Mouse (Mus musculus): ENCODE measurements around the gene Atp6v1b1. TPM values are rescaled to one million over a fixed set of nuclear protein-coding genes. Genes with fewer than 3 reads are reported as not detected.
A peak's percentile ranks its signal among the peaks of the same experiment; 100 is the strongest.

The Atp6v1b1 gene
- total RNA-seq, 2 experiments from 2014 or later: not detected

- DNase-seq: no peak
- intact Hi-C loops (cut with DNase I): no loop called here
Observed at GRCm38 (mm10) chr6:83714221-83715123, 28.3 kb upstream of the Atp6v1b1 start.

DNA sequence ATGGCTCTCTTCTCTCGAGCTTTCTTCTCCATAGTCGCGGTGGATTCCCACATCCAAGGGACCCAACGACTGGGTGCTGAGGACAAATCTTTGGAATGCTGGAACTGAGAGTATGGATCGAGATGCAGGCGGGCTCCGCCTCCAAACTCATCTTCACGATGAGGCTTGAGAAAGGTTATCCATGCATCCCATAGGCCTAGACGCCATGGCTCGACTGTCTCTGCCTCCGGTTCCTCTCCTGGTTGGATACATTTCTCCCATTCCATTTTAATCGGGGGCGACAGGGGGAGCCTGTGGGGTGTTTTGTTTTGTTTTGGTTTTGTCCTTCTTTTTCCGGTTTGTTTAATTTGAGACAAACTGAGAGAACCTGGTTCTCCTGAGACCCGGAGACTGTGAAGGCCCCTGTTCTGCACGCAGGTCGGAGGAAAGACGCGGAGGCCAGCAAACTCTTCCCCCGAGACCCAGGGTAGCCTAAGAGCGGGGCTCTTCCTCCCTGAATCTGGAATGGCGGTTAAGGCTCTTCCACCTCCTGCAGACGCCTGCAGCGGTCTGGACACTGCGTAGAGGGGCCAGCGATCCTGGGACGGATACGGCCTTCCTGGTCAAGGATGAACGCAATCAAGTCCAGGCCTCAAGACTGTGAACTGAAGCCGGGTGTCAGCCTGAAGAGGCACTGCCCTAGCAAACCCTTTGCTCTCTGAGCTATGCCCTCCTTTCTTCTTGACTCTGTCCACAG is 27.2 kb upstream of the Atp6v1b1 start:
- intact Hi-C loops (cut with DNase I): no loop called here
- no peak for DNase-seq

GRCm38 (mm10) chr6:83717026-83717425 is 25.8 kb upstream of the Atp6v1b1 start:
- DNase-seq: no peak
- intact Hi-C loops (cut with DNase I): no loop called here

DNA sequence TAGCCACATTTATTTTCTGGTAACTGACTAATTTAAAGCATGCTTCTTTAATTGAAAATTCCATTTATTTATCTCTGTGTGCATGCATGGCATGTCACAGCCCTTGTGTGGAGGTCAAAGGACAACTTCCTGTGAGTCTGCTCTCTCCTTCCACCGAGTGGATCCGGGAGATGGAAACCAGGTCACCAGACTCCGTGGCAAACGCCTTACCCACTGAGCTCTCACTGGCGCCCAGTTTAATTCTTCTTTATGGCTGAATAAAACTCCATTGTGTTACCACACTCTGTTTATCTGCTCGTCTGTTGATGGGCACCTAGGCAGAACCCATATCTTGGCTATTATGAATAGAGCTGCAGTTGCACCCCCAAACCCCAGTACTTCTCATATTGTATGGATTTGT is 20.3 kb upstream of the Atp6v1b1 start:
- DNase-seq: no peak
- intact Hi-C loops (cut with DNase I): no loop called here

DNA sequence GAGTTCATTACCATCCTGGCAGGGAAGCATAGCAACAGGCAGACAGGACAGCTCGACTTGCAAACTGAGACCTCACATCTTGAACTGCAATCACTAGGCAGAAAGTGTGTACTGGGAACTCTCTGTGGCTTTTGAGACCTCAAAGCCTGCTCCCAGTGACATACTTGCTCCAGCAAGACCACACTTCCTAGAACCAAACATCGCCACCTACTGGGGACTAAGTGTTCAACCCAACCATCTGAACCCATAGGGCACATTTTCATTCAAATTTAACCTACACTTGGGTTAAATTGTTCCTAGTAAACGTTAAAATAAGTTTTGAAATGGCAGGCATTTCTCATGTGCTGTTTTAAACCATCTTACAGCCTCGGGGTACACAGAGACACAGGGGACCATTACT is 15.6 kb upstream of the Atp6v1b1 start:
- no peak for DNase-seq
- intact Hi-C loops (cut with DNase I): no loop called here

DNA sequence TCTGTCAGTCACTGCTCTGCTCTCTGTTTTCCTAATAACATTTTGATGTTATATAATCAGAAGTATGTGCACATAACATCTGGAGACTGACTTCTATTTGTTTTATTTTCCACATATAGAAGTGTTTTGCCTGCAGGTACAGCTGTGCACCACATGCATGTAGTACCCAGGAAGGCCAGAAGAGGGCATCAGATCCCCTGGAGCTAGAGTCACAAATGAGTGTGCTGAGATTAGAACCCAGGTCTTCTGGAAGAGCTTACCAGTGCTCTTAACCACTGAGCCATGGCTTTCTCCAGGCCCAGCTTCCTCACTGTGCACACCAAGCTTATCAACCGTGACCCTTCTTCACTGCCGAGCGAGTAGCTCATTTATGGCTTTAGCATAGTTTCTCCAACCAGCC is 14.3 kb upstream of the Atp6v1b1 start:
- intact Hi-C loops (cut with DNase I): no loop called here
- DNase-seq: no peak

DNA sequence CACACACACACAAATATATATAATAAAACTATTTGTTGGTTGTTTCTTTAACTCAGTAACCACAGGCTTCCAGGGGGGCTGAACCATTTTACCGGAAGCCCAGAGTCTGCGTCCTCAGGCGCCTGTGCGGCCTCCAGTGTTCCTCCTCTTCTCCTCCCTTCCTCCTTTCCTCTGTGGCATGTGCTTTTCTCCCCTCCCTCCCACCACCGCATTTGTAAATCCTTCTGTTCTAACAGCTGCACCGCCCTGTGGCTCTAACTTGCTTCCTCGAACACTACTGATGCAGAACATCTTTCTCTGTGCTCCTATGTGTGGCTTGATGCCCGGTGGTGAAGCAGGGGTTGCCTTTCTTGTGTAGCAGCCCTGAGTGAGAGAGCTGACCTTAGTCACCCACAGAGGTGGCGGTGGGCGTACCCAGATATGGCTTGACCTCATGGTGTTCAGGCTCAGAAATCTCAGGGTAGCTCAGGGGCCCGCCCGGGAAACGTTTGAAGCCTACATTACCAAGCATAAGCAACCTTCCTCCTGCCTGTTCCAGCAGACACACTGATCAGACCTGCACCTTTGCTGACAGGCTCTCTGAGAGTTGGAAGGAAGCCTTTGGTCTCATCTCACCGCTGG is 13.3 kb upstream of the Atp6v1b1 start:
- no peak for DNase-seq
- intact Hi-C loops (cut with DNase I): no loop called here

DNA sequence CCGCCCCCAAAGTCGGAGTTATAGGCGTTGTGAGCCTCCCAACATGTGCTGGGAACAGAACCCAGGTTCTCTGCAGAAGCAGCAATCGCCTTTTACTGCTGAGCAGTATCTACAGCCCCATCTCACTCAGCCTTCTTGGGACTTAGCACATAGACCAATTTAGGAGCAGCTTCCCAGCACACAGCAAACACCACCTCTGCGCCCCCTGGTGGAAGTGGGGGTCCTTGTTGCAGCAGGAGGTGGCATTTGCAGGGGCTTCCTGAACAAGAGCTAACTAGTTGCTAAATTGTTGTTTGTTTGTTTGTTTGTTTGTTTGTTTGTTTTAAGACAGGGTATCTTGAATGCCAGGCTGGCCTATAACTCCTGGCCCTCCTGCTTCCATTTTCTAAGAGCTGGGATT is 11.7 kb upstream of the Atp6v1b1 start:
- intact Hi-C loops (cut with DNase I): loop anchor here (2.0 kb wide), 1 partner anchor 36 kb away; no protein-coding TSS in a partner anchor
- peak; percentile 60 to 75 for DNase-seq

DNA sequence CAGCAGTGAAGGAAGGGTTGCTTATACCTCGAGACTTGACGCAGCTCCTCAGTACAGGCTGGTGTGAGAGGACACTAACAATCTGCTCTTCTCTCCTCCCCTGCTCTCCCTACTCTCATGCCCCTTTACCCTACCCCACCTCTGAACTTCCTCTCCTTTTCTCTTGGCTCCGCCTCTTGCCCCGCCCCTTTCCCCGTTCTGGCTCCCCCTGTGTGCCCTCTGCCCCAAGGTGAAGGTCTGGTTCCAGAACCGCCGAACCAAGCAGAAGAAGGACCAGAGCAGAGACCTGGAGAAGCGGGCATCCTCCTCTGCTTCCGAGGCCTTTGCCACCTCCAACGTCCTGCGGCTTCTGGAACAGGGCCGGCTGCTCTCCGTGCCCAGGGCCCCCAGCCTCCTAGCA is 5.5 kb upstream of the Atp6v1b1 start:
- no peak for DNase-seq
- intact Hi-C loops (cut with DNase I): no loop called here

- intact Hi-C loops (cut with DNase I): no loop called here
- DNase-seq: no peak
Observed at GRCm38 (mm10) chr6:83738596-83738995, 4.2 kb upstream of the Atp6v1b1 start.

GRCm38 (mm10) chr6:83743212-83743611 is 422 bp downstream of the Atp6v1b1 start:
- intact Hi-C loops (cut with DNase I): no loop called here
- no peak for DNase-seq

DNA sequence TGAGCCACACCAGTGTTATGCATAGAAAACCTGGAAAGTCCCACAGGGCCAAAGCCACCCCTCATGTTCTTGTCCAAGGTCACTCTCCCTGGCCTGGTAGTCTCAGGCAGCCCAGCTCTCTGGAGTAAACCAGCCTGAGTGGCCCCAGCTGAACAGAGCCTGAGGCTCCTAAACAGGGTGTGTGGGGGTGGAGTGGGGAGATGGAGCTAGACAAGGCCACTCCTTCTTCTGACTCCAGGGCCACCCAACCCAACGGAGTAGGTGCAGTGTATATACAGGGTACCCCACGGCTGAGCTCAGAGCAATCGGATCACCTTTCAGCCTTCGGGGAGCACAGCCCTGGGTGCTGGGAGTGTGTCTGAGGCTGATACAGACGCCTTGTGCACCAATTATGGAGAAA is 1.3 kb downstream of the Atp6v1b1 start:
- DNase-seq: no peak
- intact Hi-C loops (cut with DNase I): no loop called here

- intact Hi-C loops (cut with DNase I): no loop called here
- DNase-seq: no peak
Observed at GRCm38 (mm10) chr6:83744557-83744956, 1.8 kb downstream of the Atp6v1b1 start.

- intact Hi-C loops (cut with DNase I): loop anchor here (5.0 kb wide), 1 partner anchor 53 kb away; no protein-coding TSS in a partner anchor
Observed at GRCm38 (mm10) chr6:83745466-83745865, 2.7 kb downstream of the Atp6v1b1 start.

GRCm38 (mm10) chr6:83749286-83749685 is 6.5 kb downstream of the Atp6v1b1 start:
- DNase-seq: no peak
- intact Hi-C loops (cut with DNase I): loop anchor here (5.0 kb wide), 1 partner anchor 57 kb away; no protein-coding TSS in a partner anchor

More at GRCm38 (mm10) chr6:83745466-83745865, 2.7 kb downstream of the Atp6v1b1 start:
- DNase-seq: no peak

DNA sequence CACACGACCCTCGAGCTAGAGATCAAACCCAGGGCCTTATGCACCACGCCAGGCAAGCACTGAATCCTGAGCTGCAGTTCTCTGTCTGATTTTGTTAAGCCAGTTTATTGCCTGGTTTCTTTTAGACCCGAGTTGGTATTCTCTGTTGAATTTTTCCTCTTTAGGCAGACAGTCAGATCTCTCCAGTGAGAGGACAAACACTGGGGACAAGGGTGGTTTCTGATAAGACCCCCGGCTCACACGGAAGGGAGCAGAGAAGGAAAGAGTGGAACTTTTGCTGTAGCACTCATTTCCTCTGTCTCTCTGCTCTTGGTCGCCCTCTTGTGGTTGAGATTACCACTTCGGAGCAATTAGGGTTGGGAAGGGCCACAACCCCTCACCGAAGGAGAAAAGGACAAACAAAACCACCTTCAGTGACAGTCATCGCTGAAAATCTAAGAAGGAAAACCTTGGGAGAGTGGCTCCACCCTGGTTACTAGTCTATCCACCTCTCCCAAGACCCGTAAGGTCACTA is 7.4 kb downstream of the Atp6v1b1 start:
- intact Hi-C loops (cut with DNase I): no loop called here

GRCm38 (mm10) chr6:83756051-83756450 is 13.3 kb downstream of the Atp6v1b1 start:
- intact Hi-C loops (cut with DNase I): loop anchor here (5.0 kb wide), 1 partner anchor 156 kb away; no protein-coding TSS in a partner anchor
- no peak for DNase-seq

More for the DNA sequence above, 7.4 kb downstream of the Atp6v1b1 start:
- DNase-seq: peak in 1 of 2 experiments; percentile 40

DNA sequence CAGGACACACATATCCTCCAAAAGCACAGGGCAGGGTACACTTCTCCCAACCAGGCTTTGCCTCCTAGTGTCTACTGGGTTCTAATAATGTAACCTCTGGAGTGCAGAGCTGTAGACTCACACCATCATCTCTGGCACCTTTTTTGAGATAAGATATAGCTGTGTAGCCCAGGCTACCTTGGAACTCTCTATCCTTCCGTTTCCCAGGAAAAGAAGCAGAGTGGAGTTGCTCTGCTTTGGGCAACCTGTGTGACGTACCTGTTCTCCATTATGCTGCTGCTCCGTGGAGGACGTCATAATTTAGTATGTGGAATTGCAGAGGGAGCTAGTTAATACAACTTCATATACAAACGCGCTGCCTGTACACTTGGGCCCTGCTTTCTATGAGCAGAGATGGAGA is 19.6 kb downstream of the Atp6v1b1 start, which contains the start of gene Ankrd53:
Gene Ankrd53 (plus strand): TSS at position 301 of the 400 bp plus-strand sequence.
- DNase-seq: no peak
- intact Hi-C loops (cut with DNase I): no loop called here

DNA sequence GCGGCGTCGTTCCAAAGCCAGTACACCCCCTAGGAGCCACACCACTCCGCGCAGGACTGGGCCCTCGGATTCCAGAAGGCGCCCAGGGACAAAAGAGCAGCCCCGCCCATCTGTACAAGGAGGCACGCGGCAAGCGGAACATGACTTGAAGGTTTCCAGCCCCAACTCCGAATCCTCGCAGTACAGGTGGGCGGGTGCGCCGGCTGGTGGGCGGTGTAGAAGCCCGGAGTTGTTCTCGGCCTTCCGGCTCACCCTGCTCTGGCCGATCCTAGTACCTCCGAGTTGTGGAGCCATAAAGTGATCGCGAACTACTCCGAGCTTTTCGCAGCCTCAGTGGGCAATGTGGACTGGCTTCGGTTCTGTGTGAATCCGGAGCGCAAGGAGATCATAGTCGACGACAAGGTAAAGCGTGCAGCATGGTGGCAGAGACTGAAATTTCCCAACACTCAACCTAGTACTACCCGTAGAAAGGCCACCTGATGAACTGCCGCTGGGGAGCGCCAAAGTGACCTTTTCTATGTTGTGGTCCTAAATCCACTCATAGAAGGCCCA is 20.2 kb downstream of the Atp6v1b1 start:
- no peak for DNase-seq
- intact Hi-C loops (cut with DNase I): no loop called here

DNA sequence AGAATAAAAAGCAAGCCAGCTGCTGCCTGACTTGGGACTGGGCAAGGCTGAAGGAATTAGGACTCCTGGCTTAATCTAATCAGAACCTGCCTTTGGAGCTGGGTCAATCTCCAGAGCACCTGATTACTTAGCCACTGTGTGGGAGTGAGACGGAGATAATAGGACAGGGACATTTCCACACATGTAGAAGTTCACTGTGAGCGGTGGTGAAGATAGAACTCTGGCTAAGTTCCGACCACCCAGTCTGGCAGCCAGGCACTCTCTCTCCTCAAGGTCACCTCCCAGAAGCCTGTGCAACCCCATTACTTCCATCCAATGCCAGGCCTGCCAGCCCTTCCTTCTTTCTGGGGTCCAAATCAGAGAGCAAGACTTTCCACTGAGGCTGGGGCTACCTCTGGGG is 24.2 kb downstream of the Atp6v1b1 start:
- intact Hi-C loops (cut with DNase I): no loop called here
- no peak for DNase-seq

Data from gastrocnemius, postnatal 36 days (tissue).